21 mouse cellular contexts compared by ENCODE assay signal in the genomic region with DNA sequence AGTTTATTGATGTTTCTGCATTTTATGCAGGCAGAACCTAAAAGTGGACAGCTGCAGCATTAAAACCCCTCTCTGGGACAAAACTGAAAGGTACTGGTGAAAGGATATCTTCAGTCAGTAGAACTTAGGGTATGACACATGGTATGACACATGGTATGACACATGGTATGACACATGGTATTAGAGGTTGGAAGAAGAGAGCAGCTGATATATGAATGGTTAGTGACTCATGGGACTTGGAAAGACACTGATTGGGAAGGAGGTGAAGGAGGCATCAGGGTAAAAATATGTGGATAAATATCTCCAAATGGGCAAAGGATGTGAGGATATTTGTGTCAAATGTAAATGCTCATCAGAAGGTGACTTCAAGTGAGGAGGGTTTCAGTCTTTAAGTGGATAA.
"Had no signal": no experiment of that assay in that cellular context is flagged by ENCODE, and none has a peak within 500 bp of the region (broad histone marks: within the 10 kb centered on the region; RNA-seq: fewer than 3 reads in every experiment).

No protein-coding gene starts in this region.

- H3K27ac ChIP-seq: liver, embryonic 15.5 days; lung, embryonic 15.5 days; macrophage; midbrain, embryonic 12.5 days; neural tube, embryonic 13.5 days; neural tube, embryonic 15.5 days; stomach, embryonic 15.5 days; stomach, postnatal 0 days had no signal

- DNase-seq: liver, postnatal 0 days; lung, adult 2 months; lung, postnatal 14 days; lung, postnatal 36 days; midbrain, embryonic 14.5 days; retina, postnatal 1 day; right cerebral cortex, adult 18-20 months; right cerebral cortex, postnatal 25 days; thymus, adult 18-20 months; thymus, postnatal 14 days; thymus, postnatal 36 days had no signal

- H3K27me3 ChIP-seq: liver, embryonic 15.5 days; lung, embryonic 15.5 days; megakaryocyte, embryonic 14.5 days; midbrain, embryonic 12.5 days; neural tube, embryonic 13.5 days; neural tube, embryonic 15.5 days; stomach, embryonic 15.5 days had no signal

- H3K4me3 ChIP-seq: liver, embryonic 15.5 days; lung, embryonic 15.5 days; megakaryocyte, embryonic 14.5 days; midbrain, embryonic 12.5 days; myocyte; neural tube, embryonic 13.5 days; neural tube, embryonic 15.5 days; stomach, embryonic 15.5 days had no signal

- H3K4me1 ChIP-seq: liver, embryonic 15.5 days; lung, embryonic 15.5 days; megakaryocyte, embryonic 14.5 days; midbrain, embryonic 12.5 days; neural tube, embryonic 13.5 days; neural tube, embryonic 15.5 days; stomach, embryonic 15.5 days had no signal

- H3K36me3 ChIP-seq: liver, embryonic 15.5 days; lung, embryonic 15.5 days; midbrain, embryonic 12.5 days; neural tube, embryonic 13.5 days; neural tube, embryonic 15.5 days; stomach, embryonic 15.5 days had no signal
